Mouse (Mus musculus): ENCODE results near the gene Gm3435. TPM values are rescaled to one million over a fixed set of nuclear protein-coding genes. Genes with fewer than 3 reads are reported as not detected.
"Not testable (repeated sequence)": the region's sequence is repeated elsewhere in the genome, so short reads cannot be mapped to it uniquely, and the experiment has no call there.

Gene Gm3435
- polyA plus RNA-seq, 1 experiment = 3.3 TPM

DNA sequence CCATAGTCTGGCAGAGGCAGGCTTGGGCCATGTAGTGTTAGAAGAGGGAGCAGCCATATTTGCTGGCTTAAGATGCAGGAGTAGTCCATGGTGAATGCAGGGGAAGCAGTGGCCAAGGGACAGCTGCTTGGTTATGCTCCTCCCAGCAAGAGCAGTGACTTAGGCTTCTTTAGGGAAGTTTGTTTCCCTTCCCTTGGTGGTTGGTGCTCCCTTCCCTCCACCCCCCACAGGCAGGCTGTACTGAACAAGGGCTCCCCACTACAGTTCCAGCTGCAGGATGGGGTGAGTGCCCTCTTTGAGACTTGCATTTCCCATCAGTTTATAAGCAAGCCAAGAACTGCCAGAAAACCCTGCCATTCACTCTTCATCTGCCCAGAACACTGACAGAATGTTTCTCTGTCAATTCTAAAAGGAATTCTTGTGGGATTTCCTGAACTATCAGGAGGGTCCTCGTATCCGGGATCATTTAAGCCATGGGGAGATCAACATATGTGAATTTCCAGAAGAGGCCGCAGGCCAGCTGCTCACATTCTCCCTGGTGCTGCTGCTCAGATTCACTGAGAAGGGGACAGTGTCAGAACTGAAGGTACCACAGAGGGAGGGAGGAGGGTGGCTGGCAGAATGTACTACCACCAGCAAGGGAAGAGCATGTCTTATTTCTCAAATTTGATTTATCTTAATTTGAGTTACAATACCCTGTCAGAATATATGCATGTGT, 11.7 kb downstream of the Gm3435 start:
- not testable (repeated sequence) for H3K4me1 ChIP-seq (ENCODE audit: control insufficient read depth, insufficient read depth, low read length); H3K4me3 ChIP-seq (ENCODE audit: insufficient read depth, low read length)
- peak overlapping the region; percentile 15; the same call in 1 of the 2 replicates for H3K27ac ChIP-seq (ENCODE audit: insufficient read depth, low read length)

GRCm38 (mm10) chr17:15023878-15024492, 14.0 kb downstream of the Gm3435 start:
- not testable (repeated sequence) for H3K4me1 ChIP-seq (ENCODE audit: control insufficient read depth, insufficient read depth, low read length); H3K27ac ChIP-seq (ENCODE audit: insufficient read depth, low read length); H3K4me3 ChIP-seq (ENCODE audit: insufficient read depth, low read length)

GRCm38 (mm10) chr17:15024502-15025193, 14.7 kb downstream of the Gm3435 start:
- not testable (repeated sequence) for H3K27ac ChIP-seq (ENCODE audit: insufficient read depth, low read length); H3K4me1 ChIP-seq (ENCODE audit: control insufficient read depth, insufficient read depth, low read length); H3K4me3 ChIP-seq (ENCODE audit: insufficient read depth, low read length)

DNA sequence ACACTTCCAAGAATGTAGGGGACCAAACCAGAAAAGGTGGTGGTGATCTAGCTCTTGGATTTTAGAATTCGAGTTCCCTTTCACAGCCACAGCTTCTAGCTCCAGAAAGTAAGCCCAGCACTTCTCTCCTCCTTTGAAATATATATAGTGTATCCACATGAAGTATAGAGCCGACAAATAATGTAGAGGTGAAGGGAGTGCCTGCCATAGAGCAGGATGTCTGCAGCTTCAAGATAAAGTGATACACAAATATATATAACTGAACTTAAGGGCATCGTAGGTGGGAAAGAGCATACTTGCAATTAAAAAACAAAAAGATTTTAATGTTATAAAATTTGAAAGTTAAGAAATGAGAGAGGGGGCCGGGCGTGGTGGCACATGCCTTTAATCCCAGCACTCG, 15.5 kb downstream of the Gm3435 start:
- H3K27ac ChIP-seq (ENCODE audit: insufficient read depth, low read length); H3K4me3 ChIP-seq (ENCODE audit: insufficient read depth, low read length); H3K4me1 ChIP-seq (ENCODE audit: control insufficient read depth, insufficient read depth, low read length): not testable (repeated sequence)

DNA sequence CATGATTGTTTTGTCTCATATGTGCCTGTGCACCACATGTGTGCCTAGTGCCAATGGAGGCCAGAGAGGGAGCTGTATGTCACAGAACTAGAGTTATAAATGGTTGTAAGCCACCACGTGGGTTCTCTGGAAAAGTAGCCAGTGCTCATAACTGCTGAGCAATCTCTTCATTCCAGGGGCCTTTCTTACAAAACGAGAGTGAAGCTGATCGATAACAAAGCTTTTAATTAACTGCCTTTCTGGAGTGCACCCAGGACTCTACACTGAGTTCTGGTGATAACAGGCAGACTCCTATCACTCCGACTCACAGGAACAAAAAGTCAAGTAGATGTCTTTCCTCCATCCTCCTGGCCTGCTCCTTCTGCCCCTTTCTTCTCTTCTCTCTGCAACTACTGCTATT, 21.4 kb downstream of the Gm3435 start:
- not testable (repeated sequence) for H3K27ac ChIP-seq (ENCODE audit: insufficient read depth, low read length); H3K4me3 ChIP-seq (ENCODE audit: insufficient read depth, low read length); H3K4me1 ChIP-seq (ENCODE audit: control insufficient read depth, insufficient read depth, low read length)

DNA sequence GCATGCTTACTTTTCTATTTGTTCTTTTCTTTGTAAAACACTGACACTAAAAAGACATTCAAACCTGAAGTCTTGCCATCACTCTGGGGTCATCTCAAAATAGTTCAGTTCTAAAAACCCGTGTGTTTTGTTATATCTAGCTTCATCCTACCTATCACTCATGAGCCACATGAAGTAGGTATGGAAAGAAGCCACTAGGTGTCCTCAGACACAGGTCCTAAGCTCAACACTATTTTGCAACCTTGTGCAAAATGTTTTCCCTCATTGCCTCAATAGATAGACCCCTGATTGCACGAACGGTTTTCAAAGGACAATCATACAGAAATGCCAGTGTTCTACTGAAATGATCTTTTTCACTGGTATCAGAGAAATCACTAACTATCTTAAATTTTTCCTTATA, 30.5 kb downstream of the Gm3435 start:
- not testable (repeated sequence) for H3K4me3 ChIP-seq (ENCODE audit: insufficient read depth, low read length); H3K4me1 ChIP-seq (ENCODE audit: control insufficient read depth, insufficient read depth, low read length); H3K27ac ChIP-seq (ENCODE audit: insufficient read depth, low read length)

DNA sequence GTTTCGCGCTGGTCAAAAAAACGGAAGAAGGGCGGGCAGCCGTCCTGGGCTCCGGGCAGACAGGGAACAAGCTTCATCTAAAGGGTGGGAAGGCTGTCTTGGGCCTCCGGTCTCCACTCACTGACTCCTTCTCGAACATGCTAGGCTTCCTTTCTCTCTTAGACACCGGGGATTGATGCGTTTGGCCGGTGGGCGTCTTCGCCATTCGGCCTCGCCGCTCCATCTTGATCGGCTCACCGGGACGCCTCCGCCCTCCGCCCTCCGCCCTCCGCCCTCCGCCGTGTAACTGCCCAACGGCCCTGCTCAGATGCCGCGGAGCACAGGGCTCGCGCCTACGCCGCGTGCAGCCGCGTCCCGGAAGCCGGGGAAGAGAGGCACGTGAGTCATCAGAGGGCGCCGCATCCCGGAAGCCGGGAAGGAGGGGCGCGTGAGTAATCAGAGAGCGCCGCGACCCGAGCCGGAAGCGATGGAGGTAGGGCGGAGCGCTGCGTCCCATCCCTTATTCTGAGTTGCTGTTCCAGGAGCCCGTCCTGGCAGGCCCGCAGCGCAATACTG, 31.3 kb downstream of the Gm3435 start, which contains the start of the genes Ermard, Tcte3 and Gm3448:
Gene Ermard, plus strand, starts transcription at position 34 of the 555 bp plus-strand sequence.
Gene Tcte3, minus strand, starts transcription at position 314 of the 555 bp plus-strand sequence.
Gene Gm3448, minus strand, starts transcription at position 363 of the 555 bp plus-strand sequence.
- not testable (repeated sequence) for H3K27ac ChIP-seq (ENCODE audit: insufficient read depth, low read length); H3K4me1 ChIP-seq (ENCODE audit: control insufficient read depth, insufficient read depth, low read length); H3K4me3 ChIP-seq (ENCODE audit: insufficient read depth, low read length)

DNA sequence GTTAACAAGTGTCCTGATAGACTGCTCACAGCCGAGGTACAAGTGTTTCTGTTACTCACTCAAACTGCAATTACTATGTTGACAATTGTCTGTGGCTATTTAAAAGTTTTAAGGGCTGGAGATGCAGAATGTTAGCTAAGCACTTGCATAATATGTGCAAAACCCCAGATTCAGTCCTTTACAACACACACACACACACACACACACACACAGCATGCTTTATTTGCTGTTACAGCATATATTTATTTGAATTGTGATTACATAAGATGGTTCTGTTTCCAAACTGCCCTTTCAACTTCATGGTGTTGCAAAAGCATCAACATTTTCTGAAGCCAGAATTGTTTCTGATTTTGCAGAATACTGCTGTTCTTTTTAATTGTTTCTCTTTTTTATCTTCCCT, 40.4 kb downstream of the Gm3435 start:
- not testable (repeated sequence) for H3K27ac ChIP-seq (ENCODE audit: insufficient read depth, low read length); H3K4me1 ChIP-seq (ENCODE audit: control insufficient read depth, insufficient read depth, low read length)

GRCm38 (mm10) chr17:15052766-15053165, 42.8 kb downstream of the Gm3435 start:
- not testable (repeated sequence) for H3K4me3 ChIP-seq (ENCODE audit: insufficient read depth, low read length); H3K27ac ChIP-seq (ENCODE audit: insufficient read depth, low read length); H3K4me1 ChIP-seq (ENCODE audit: control insufficient read depth, insufficient read depth, low read length)

More for the DNA sequence above, 40.4 kb downstream of the Gm3435 start:
- H3K4me3 ChIP-seq (ENCODE audit: insufficient read depth, low read length) = not testable (repeated sequence)

GRCm38 (mm10) chr17:15053183-15053828, 43.3 kb downstream of the Gm3435 start:
- not testable (repeated sequence) for H3K4me1 ChIP-seq (ENCODE audit: control insufficient read depth, insufficient read depth, low read length); H3K27ac ChIP-seq (ENCODE audit: insufficient read depth, low read length); H3K4me3 ChIP-seq (ENCODE audit: insufficient read depth, low read length)

- H3K4me1 ChIP-seq (ENCODE audit: control insufficient read depth, insufficient read depth, low read length); H3K27ac ChIP-seq (ENCODE audit: insufficient read depth, low read length); H3K4me3 ChIP-seq (ENCODE audit: insufficient read depth, low read length): not testable (repeated sequence)
Measured at GRCm38 (mm10) chr17:15053829-15054200, 43.8 kb downstream of the Gm3435 start.

Measured in embryonic fibroblast, embryonic 13.5 days (primary cell).